Comparison of ENCODE assay signal across 9 mouse cellular contexts in genomic region chr5:142404307-142404706, GRCm38 (mm10). TPM values are rescaled to one million over a fixed set of nuclear protein-coding genes. Genes with fewer than 3 reads are reported as not detected.
DNase-seq lines count a peak whose midpoint lies in the region; ATAC-seq and TF ChIP-seq lines count a peak whose summit lies in the region.
"Had no signal": no experiment of that assay in that cellular context is flagged by ENCODE, and none has a peak within 500 bp of the region (broad histone marks: within the 10 kb centered on the region; RNA-seq: fewer than 3 reads in every experiment).

No protein-coding gene starts in this region.

- H3K4me2 ChIP-seq in lung, embryonic 14.5 days = peak overlapping the region; percentile 10; the same call in 1 of the 2 replicates
- H3K4me2 ChIP-seq in limb, embryonic 13.5 days (replicated peaks) = peak overlapping the region; percentile 91
- peak overlapping the region; percentile 20; the same call in 1 of the 2 replicates for H3K4me2 ChIP-seq in stomach, embryonic 14.5 days (replicated peaks; ENCODE audit: low read depth, low read length)

- H3K27me3 ChIP-seq in heart, embryonic 10.5 days (ENCODE audit: insufficient read depth, poor library complexity, severe bottlenecking) = no peaks in the 10 kb centered on the region
- H3K27me3 ChIP-seq in lung, embryonic 14.5 days (ENCODE audit: insufficient read depth, low read length) = no peaks in the 10 kb centered on the region
- H3K27me3 ChIP-seq in limb, embryonic 13.5 days = no peaks in the 10 kb centered on the region
- H3K27me3 ChIP-seq in stomach, embryonic 14.5 days (ENCODE audit: control insufficient read depth, insufficient read depth, low read length) = no peaks in the 10 kb centered on the region

- peak overlapping the region; percentile 67 for H3K27ac ChIP-seq in heart, embryonic 10.5 days
- H3K27ac ChIP-seq in lung, embryonic 14.5 days (ENCODE audit: low read depth) = no peak overlapping the region
- no peak overlapping the region for H3K27ac ChIP-seq in limb, embryonic 13.5 days
- H3K27ac ChIP-seq in stomach, embryonic 14.5 days (ENCODE audit: low read length) = no peak overlapping the region

- ATAC-seq in lung, embryonic 14.5 days (ENCODE audit: insufficient read depth) = no peak
- no peak for ATAC-seq in limb, embryonic 13.5 days (ENCODE audit: low FRiP score, low read depth)
- ATAC-seq in stomach, embryonic 14.5 days (ENCODE audit: insufficient number of reproducible peaks, insufficient read depth, low FRiP score, low read depth) = no peak

- H3K4me1 ChIP-seq in heart, embryonic 10.5 days = peaks cover 65% of the 10 kb centered on the region
- H3K4me1 ChIP-seq in lung, embryonic 14.5 days (ENCODE audit: insufficient read depth) = peaks cover 12% of the 10 kb centered on the region
- peaks cover 30% of the 10 kb centered on the region for H3K4me1 ChIP-seq in lung, adult 2 months (ENCODE audit: control insufficient read depth, insufficient read depth, low read length)
- peaks cover 52% of the 10 kb centered on the region for H3K4me1 ChIP-seq in limb, embryonic 13.5 days
- H3K4me1 ChIP-seq in stomach, embryonic 14.5 days (ENCODE audit: control insufficient read depth, insufficient read depth, low read length) = peaks cover 46% of the 10 kb centered on the region

- H3K9ac ChIP-seq in lung, embryonic 14.5 days = no peak overlapping the region
- H3K9ac ChIP-seq in limb, embryonic 13.5 days = peak overlapping the region; percentile 31
- 0 out of 2 replicates have a peak overlapping the region, but pooled peaks have one; percentile 6 for H3K9ac ChIP-seq in stomach, embryonic 14.5 days (replicated peaks; ENCODE audit: low read depth, low read length)

- H3K9me3 ChIP-seq in heart, embryonic 10.5 days = no peaks in the 10 kb centered on the region
- no peaks in the 10 kb centered on the region for H3K9me3 ChIP-seq in lung, embryonic 14.5 days (ENCODE audit: low read depth, low read length)
- H3K9me3 ChIP-seq in limb, embryonic 13.5 days = no peaks in the 10 kb centered on the region
- no peaks in the 10 kb centered on the region for H3K9me3 ChIP-seq in stomach, embryonic 14.5 days (ENCODE audit: control insufficient read depth, low read depth, low read length)

- intact Hi-C loops in heart, postnatal 25 days (cut with DNase I) = no loop called here

- no peak for DNase-seq in heart, embryonic 10.5 days (ENCODE audit: low spot score)
- DNase-seq in heart, postnatal 25 days (ENCODE audit: low spot score) = no peak
- DNase-seq in lung, embryonic 14.5 days = no peak
- DNase-seq in lung, adult 2 months = no peak
- no peak for DNase-seq in lung, postnatal 10 days
- no peak for DNase-seq in layer of hippocampus, postnatal 14 days (ENCODE audit: low spot score in 2 of 2)
- DNase-seq: cerebellum, postnatal 36 days had no signal

- TF ChIP-seq CTCF in lung, embryonic 14.5 days (IDR thresholded peaks at IDR 0.05; ENCODE audit: low read depth) = no peak
- no peak for TF ChIP-seq CTCF in lung, adult 2 months (IDR thresholded peaks at IDR 0.05; ENCODE audit: insufficient read depth, low read length)

- no peak for TF ChIP-seq POLR2A in lung, adult 2 months (IDR thresholded peaks at IDR 0.05; ENCODE audit: borderline replicate concordance, extremely low read depth, low read depth, low read length)

- peaks cover 33% of the 10 kb centered on the region; the same call in 1 of the 2 replicates for H3K36me3 ChIP-seq in heart, embryonic 10.5 days
- peaks cover 12% of the 10 kb centered on the region; the same call in 1 of the 2 replicates for H3K36me3 ChIP-seq in lung, embryonic 14.5 days (ENCODE audit: insufficient read depth)
- peaks cover 22% of the 10 kb centered on the region for H3K36me3 ChIP-seq in limb, embryonic 13.5 days
- peaks cover 9% of the 10 kb centered on the region; the same call in 1 of the 2 replicates for H3K36me3 ChIP-seq in stomach, embryonic 14.5 days (ENCODE audit: control insufficient read depth, insufficient read depth, low read length)

- no peak overlapping the region; the same call in 1 of the 2 replicates for H3K4me3 ChIP-seq in heart, embryonic 10.5 days
- no peak overlapping the region for H3K4me3 ChIP-seq in lung, embryonic 14.5 days (ENCODE audit: low read depth, low read length)
- H3K4me3 ChIP-seq in lung, adult 2 months (replicated peaks; ENCODE audit: extremely low read depth, low read depth, low read length) = no peak overlapping the region
- no peak overlapping the region for H3K4me3 ChIP-seq in limb, embryonic 13.5 days
- H3K4me3 ChIP-seq in stomach, embryonic 14.5 days (ENCODE audit: low read depth, low read length) = no peak overlapping the region

- 86% methylated on average over 1 of the region's 1 CpGs for WGBS in heart, embryonic 10.5 days
- 80% methylated on average over 1 of the region's 1 CpGs for WGBS in lung, embryonic 14.5 days
- 60% methylated on average over 1 of the region's 1 CpGs for WGBS in lung, adult 2 months
- WGBS in limb, embryonic 13.5 days = 100% methylated on average over 1 of the region's 1 CpGs
- 88% methylated on average over 1 of the region's 1 CpGs for WGBS in stomach, embryonic 14.5 days

RNA-seq across cellular contexts. Expression of gene Foxk1, which starts 3.0 kb away (rescaled TPM):
- polyA plus RNA-seq in heart, embryonic 10.5 days (2016; fragmentation: Nextera tagmentation; extraction: Ambion mirVana) = 3.3 and 4.5 TPM in 2 replicates
- 10 to 100 TPM; 16.2 TPM for total RNA-seq in heart, postnatal 25 days (2021)
- 5.4 and 7.9 TPM in 2 replicates for polyA plus RNA-seq in lung, embryonic 14.5 days (2014; fragmentation: Nextera tagmentation; extraction: Ambion mirVana)
- polyA plus RNA-seq in lung, adult 2 months (2012; rRNA removed) = 23.5 and 26.1 TPM in 2 replicates
- 6.3 and 6.6 TPM in 2 replicates for polyA plus RNA-seq in limb, embryonic 13.5 days (2015; fragmentation: Nextera tagmentation; extraction: Ambion mirVana)
- 3.9 and 4.1 TPM in 2 replicates for polyA plus RNA-seq in stomach, embryonic 14.5 days (2014; fragmentation: Nextera tagmentation; extraction: Ambion mirVana)
- total RNA-seq in layer of hippocampus, postnatal 14 days (2021) = 10 to 100 TPM; 37.9 to 39.7 TPM

RNA-seq across cellular contexts. Expression of gene Ap5z1, which starts 59.4 kb away (rescaled TPM):
- 8.7 and 11.1 TPM in 2 replicates for polyA plus RNA-seq in heart, embryonic 10.5 days (2016; fragmentation: Nextera tagmentation; extraction: Ambion mirVana)
- total RNA-seq in heart, postnatal 25 days (2021) = 1 to 10 TPM; 5.5 to 6.2 TPM
- 8.9 and 9.9 TPM in 2 replicates for polyA plus RNA-seq in lung, embryonic 14.5 days (2014; fragmentation: Nextera tagmentation; extraction: Ambion mirVana)
- polyA plus RNA-seq in lung, adult 2 months (2012; rRNA removed) = 50.6 and 66.2 TPM in 2 replicates
- 7.9 and 8.1 TPM in 2 replicates for polyA plus RNA-seq in limb, embryonic 13.5 days (2015; fragmentation: Nextera tagmentation; extraction: Ambion mirVana)
- 11.0 and 11.8 TPM in 2 replicates for polyA plus RNA-seq in stomach, embryonic 14.5 days (2014; fragmentation: Nextera tagmentation; extraction: Ambion mirVana)
- 10 to 100 TPM; 18.3 to 19.1 TPM for total RNA-seq in layer of hippocampus, postnatal 14 days (2021)

Comparison
In these comparisons a context has a peak if more than half of its experiments do, and no peak if none do; other contexts are left out.
1. H3K4me2 ChIP-seq: peak in every context shown above with its lines; median percentile 91 in limb, embryonic 13.5 days; 20 in stomach, embryonic 14.5 days; 10 in lung, embryonic 14.5 days.